Mouse (Mus musculus) lung, adult 18-20 months (tissue): ENCODE measurements around the gene Thbd.

Source experiments
- DNase-seq, 2 experiments: peaks; one replicate each; pipeline ENCODE4 v3.0.0; 2022; ENCODE audit warnings: mixed read lengths in 2 of 2

Thbd gene

DNA sequence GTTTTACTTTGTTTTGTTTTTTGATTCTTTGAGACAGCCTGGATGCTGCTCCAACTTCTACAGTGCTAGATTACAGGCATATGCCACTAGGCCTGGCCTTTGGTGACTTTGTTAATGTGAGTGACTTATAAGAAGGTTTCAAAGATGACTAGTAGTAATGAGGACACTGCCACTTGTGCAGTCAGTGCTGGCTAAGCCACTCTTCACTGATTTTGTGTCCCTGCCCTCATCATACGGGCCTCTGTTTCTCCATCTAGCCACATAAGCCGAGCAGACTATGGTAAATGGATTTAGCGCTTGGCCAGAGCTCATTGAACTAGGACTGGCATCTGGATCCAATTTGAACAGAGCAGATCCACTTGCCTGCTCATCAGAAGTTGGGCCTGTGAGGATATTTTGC lies 21.5 kb downstream of the Thbd start:
- DNase-seq, result no peak

DNA sequence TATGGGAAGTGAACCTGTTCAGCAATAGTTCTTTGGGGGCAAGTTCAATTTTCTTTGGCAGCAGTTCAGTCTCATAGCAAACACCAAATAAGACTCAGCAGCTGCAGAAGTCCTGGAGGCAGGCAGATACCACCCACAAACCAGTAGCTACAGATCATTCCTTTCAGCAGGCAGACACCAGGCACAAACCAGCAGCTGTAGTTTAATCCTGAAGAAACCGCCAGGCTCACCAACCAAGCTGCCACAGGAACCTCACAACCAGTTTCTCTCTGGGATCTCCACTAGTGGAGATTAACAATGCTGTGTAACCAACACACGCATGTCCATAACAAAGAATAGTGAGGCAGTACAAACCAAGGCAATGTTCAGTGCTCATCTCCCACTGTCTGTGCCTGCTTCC lies 26.9 kb downstream of the Thbd start:
- no peak for DNase-seq

DNA sequence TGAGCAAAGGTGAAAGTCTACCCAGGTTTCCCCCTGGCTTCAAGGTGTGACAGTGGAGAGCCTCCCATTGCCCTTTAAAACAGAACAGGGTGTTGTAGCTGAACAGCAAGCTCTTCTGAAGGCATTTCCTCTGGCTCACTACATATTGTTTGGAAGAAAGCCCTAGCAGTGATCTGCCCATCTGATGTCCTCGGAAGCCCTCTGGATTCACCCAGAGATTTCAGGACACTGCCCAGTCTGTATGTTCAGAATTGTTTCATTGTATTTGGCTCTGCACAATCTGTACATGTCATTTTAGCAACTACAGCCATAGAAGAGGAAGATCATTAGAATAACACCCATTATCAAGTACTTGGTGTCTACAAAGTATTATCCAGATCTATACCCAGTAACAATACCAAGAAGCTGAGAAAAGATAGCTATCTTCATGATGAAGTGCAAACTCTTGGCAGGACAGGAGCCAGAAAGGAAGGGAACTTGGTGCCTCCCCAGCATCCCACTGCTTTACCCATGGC lies 28.0 kb downstream of the Thbd start:
- DNase-seq, result peak; percentile 41 to 66

DNA sequence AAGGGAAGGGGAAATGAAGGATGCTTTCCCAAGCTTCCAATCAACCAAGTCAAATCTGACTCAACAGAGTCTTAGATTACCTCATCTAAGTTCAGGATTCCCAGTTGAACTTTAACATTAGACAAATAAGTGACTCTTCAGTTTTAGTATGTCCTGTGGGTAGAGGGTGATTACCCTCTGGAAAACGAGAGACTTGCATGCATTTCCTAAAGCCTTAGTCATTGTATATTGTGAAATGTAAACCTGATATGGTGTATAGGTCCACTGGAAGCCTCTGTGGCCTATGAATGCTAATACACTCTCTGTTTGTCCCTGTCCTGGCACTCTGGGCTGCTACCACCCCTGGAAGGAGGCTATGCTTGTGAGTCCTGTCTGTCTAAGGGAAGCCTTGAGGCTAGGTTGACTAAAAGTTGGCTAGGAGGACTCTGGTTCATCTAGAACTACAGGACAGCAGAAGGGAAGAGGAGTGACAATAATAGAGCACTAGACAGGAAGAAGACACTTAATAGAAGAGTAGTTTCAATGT lies 29.1 kb downstream of the Thbd start:
- DNase-seq, result no peak

DNA sequence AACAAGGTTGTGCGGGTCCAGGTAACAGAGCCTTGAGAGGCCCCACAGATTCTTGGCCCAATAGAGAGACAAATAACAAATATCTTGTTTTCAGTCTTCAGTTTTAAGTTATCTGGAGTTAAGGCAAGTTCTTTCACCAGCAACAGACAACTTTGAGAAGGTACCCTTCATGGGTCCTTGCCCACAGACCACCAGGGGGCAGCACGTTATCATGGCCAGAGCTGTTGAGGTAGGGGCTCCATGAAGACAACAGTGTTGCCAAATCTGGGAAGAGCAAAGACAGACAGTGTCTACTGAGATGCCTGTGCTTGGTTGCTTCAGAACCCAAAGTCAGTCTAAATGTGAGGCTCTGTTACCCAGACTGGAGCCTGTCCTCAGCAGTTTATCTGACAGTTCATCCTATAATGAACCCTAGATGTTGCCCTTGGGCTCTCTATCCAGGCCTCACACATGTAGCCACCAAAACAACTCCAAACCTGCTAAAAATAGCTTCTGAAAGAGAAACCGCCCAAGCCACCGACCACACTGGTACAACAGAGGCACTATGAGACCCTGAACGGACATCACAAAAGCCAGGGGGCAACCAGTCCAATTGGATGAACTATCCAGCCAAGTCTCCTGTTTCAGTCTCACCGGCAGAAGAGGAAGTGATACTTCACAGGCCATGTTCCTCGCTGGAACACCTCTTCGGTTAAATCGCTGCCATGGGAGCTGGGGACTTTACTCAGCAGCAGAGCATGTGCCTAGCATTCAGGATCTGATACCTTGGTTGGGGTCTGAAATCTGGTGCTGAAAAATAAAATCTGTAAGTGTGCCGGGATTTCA lies 32.5 kb downstream of the Thbd start:
- peak; percentile 42 to 44 for DNase-seq

DNA sequence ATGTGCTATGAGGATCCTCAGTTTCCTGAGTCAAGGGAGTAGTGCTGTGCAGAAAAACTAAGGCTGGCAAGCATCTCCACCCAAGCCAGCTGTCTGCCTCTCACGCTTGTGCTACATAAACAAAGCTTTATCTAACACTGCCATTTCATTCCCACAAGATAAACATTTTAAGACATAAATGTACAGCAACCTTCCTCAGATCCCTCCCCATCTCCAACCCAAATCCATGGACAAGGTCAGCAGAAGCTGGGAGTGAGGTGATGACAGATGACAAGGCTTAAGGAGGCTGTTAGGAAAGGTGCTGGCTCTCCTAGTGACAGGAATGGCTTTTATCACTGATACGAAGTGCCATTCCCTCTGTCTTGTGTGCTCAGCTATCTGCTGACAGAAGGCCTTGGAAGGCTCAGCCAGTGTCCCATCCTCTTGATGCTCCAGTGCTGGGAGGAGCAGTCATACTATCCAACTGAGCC lies 34.4 kb downstream of the Thbd start:
- DNase-seq, result peak; percentile 12 to 39

DNA sequence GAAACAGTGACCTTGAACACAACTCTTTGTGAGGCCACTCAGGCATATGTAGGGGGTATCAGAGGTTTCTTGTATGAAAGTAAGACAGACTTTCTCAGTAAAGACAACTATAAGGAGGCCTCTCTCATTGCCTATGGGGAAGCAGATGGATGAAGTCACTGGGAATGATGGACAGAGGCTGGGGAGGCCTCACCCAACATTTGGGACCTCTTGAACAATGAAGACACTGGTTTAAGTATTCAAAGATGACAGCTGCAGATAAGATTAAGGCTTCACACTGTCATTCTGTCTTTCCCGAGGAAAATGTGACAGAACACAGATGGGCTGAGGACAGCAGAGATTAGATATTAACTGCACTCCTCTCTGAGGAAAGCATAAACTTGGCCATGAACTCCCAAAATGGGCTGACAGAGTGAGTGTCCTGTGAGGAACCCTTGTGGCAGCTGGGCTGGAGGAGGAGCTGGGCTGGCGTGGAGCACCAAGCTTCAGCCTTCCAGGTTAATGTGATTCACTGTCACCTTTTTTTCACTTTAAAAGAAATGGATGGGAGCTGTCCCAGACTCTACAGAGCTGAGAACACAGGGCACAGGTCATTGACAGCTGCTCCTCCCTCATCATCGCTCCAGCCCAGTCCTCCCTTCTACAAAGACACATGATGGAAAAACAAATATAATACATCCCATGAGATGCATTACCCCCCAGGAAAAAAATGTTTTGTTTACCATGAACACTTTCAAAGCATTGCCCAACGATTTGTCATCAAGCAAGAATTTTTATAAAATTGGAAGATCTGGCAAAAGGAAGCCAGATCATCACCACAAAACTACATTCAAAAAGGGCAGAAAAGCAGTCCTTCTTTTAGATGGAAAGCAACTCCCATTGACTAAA lies 36.0 kb downstream of the Thbd start:
- DNase-seq, result peak in 1 of 2 experiments; percentile 28

DNA sequence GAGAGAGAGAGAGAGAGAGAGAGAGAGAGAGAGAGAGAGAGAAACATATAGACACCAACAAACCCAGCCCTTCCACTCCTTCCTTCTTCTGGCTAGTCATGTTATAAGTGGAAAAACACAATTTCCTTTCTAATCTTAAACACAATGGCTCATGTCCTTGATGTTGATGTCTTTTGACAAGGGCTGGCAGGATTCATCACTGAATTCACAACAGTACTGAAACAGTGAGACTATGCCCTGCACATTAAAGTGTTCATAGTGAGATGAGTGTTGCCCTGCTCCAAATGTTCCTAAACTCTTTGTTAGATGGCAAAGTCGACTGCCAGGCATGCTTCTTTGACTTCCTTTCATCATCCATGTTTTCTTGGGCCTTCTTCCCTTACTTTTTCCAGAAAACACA lies 42.8 kb downstream of the Thbd start:
- no peak for DNase-seq

DNA sequence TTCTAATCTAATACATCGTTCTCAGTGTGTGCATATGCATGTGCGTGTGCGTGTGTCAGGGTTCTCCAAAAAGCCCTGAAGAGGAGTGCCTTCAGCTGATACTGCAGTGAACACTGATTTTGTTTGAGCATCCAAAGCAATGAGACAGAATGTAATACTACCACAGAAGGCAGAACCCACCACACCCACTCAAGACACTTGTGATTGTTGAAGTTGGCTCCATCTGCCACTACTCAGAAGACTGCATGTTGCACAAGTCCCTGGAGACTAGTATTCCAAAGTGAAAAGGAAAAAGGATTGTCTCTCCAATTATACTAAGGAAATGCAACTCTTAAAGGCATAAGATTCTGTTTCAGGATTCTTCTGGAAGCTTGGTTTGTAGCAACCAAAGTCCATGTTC lies 43.5 kb downstream of the Thbd start:
- no peak for DNase-seq

DNA sequence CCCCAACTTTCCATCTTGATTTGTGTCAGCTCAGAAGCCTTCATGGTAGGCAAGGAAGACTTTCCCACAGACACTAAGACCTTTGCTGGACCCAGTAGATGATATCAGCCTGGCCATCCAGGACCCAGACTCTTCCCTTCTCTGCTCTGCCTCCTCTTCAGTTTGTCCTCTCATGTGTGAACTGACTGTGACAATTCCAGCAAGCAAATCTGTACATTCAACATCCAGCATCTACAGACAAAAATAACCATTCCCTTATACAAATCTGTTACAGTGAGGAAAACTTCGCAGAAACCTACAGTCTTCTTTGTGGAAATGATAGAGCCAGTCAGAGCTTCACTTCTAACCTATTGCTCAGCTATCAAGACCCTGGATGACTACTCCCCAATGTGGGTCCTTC lies 50.8 kb downstream of the Thbd start:
- DNase-seq, result no peak
